Mouse (Mus musculus): ENCODE results near the gene St6gal2.

The St6gal2 gene

DNA sequence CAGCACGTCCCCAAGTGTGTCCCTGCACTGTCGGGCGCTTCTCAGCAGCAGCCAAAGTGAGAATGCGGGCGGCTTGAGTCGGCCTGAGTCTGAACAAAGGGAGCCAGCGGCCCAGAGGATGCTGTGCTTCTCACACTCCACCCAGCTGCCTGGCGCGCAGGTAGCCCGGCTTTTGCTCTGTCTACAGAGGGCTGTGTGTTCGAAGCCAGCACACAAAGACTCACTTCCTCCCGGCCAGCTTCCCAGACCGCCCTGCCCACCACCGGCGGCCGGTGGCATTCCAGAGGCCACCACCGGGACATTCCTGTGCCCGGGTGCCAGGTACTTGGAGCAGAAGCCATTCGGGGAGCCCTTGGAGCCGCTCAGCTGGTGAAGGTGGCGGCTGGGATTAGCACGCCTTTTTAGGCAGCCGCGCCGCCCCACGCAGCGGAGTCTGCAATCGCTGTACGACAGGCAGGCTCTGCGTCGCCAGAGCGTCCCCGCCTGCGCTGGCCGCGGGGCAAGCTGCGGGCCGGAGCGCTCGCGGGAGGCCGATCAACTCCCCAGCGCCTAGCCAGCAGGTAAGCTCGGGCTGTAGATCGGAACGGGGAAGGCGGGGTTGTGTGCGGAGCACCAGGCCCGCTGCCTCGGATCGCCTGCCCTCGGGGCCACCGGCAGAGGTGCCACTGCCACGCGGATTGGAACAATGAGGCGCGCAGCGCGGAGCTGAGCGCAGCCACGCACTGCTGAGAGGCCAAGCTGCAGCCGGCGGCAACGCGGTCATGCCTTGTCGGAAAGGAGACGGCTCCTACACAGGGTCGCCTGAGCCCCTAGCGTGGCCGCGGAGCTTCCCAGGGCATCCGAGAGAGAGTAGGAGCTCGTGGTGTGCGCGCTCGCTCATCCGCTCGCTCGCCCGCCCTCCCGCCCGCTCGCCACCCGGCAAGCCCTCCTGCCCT is at the start of gene St6gal2:
Gene St6gal2, plus strand, starts transcription at position 133 of the 935 bp plus-strand sequence.
- DNase-seq = peak; percentile 1

DNA sequence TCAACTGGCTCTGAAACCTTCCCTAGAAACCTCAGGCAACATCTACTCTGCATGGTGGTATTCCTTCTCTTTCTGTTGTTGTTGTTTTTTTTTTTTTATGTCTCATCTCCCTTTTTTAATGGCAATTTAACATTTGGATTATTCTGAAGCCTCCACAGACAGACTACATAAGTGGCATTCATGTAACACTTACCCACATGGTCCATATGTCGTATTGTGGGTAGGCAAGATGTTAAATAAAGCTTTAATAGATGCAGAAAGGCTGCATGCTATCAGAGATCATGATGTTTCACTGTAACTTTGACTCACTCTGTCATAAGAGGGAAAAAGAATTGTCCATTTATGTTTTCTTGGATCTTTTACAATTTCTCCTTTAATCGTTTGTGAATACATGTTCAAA is 39.1 kb upstream of the St6gal2 start:
- DNase-seq = no peak

DNA sequence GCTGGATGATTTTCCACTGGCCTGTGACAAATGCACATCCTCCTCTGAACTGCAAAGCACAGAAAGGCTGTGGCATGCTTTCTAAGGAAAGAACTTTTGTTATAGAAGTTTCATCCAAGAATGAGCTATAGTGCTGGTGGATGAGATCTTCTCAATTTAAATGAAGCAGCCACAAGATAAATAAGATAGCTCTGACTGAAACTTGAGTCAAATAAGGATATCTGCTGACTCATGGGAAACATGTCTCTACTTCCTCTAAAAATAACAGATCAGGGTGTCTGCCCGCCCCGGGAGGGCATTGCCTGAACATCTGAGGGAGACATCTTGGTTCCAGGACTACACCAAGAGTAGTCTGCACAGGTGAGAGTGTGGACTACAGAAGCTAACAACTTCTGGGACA is 28.7 kb upstream of the St6gal2 start:
- no peak for DNase-seq

DNA sequence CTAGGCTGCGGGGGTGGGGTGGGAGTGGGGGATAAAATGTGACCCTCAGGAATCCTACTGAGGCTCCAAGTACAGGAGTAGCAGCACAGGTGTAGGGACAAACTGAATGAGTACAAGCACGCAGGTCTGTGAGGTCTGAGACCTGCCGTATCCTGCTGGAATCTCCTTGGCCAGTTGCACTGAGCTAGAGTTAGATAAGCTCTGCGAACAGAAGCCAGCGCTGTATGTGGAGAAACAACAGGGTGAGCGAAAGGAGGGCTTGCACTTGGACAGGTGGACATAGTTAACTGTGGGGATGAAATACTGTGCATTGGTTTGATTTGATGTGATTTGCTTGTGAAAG is 974 bp downstream of the St6gal2 start:
- no peak for DNase-seq

DNA sequence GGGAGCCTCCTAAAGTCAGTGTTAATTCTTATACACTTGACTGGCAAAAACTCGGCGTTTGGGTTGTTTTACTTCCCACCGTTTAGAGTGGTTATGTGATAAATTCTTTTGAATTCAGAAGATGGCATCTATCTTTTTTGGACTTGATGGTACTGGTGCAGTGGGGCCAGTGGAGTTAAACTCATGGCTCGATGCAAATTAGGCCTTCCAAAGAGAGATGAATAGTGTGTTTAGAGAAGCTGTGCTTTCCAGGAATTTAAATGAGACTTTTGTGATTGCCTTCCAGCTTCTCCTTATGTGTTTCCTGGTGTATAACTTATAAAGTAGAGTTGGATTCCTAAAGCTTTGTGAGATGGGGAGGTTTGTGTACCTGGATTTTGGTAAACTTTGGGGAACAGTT is 1.5 kb downstream of the St6gal2 start:
- no peak for DNase-seq

DNA sequence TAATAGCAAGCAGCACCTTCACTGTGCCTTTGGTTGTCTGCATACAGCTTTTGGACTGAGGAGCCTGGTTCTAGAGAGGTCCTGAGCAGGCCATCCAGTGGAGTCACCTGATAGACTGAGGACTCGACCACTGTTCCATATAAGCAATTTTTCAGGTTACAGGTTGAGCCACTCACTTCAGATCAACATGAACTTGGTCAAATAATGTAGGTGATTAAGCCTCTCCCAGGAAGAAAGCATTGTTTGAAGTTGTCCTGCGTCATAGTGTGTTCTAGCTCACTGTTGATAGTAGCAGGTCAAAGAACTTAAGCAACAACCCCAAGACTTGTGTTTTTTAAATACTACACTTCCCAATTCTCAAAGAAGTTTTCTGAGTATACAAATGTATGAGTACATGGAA is 5.8 kb downstream of the St6gal2 start:
- DNase-seq = no peak

DNA sequence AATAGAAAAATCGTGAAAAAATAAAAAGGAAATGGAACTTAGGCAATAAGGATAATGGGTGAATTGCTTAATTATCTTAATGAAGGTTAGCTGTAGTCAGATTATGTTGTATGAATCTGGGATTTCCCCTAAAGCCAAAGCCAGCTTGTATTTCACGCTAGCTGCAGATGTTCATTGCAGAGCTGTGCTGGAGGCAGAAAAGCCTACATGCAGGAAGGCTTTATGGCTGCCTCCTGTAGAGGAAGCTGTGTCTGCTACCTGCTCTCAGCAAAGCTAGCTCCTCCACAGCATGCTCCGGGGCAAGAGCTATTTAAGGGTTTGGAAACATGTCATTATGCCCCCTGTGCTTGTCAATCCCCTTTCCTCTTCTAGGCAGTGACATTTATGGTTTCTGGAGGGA is 9.3 kb downstream of the St6gal2 start:
- no peak for DNase-seq

DNA sequence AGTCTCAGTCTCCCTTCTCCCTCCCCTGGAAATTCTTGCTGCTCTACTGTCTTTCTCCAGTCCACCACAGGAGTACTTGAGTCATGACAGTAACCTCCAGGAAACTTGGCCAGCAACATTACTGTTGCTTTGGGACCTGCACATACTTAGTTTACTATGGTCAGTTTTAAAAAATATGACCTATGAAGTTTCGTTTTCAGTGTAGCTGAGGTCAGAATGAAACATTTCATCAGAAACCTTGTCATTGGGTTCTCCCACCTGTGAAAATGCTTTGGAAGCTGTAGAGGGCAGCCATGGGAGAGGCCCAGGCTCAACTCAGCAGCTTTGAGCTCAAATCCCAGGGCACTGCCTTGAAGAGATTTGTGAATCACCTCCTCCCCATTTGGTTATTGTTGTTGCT is 15.0 kb downstream of the St6gal2 start:
- DNase-seq = no peak

DNA sequence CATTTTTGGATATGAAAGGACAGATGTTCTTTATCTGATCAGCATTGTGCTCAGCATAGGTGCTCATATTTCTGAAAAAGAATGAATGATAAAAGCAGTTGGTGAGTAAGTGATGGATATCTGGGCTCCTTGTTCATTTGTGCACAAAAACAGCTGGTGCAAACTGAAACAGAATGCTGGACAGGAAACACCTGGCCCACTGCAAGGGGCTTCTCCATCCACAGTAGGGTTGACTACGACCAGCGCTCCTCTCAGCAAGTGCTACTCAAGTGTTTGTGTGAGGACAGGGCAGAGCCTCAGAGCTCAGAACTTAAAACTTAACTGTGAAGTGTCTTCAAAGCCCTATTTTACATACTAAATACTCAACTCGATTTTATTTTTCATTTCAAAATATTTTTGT is 22.4 kb downstream of the St6gal2 start:
- DNase-seq = no peak

DNA sequence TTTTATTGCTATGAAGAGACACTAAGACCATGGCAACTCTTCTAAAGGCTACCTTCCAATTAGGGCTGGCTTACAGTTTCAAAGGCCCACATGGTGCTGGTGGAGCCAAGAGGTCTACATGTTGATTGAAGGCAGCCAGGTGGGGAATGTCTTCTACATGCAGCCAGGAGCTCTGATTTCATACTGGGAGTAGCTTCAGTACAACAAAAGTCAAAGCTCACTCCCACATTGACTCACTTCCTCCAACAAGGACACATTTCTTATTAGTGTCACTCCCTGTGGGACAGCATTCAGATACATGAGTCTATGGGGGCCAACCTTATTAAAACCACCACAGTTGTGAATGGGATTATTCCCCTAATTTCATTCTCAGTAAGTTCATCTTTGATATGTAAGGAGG is 23.8 kb downstream of the St6gal2 start:
- DNase-seq = no peak

DNA sequence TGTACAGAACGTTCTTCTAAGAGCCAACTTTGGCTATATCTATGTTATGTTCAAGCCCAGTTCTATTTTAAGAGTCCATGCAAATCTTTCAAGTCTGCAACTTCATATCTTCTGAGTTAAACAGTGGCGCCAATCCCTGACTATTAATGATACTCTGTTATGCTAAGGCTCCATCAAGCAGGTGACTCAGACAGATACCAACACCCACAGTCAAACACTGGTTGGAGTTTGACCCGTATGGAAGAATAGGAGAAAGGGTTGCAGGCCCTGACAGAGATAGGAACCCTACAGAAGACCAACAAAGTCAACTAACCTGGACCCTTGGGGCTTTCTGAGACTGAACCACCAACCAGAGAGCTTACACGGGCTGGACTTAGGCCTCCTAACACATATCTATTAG is 30.8 kb downstream of the St6gal2 start:
- no peak for DNase-seq

DNA sequence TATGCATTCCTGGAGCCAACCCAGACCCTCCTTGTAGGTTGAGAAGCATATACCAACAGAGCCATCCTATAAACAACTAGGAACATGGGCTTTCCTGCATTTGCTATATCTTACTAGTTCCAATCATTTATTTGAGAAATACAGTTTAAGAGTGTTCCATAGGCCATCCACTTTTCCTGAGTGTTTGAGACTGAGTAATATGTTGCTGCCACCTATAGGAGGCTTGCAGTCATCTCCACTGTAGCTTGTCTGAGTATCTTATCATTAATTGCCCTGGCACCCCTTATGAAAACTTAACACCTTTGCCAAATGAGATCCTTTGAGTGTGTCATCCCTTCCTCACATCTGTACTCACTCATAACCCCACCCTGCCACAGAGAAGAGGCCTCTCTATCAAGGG is 32.2 kb downstream of the St6gal2 start:
- no peak for DNase-seq

DNA sequence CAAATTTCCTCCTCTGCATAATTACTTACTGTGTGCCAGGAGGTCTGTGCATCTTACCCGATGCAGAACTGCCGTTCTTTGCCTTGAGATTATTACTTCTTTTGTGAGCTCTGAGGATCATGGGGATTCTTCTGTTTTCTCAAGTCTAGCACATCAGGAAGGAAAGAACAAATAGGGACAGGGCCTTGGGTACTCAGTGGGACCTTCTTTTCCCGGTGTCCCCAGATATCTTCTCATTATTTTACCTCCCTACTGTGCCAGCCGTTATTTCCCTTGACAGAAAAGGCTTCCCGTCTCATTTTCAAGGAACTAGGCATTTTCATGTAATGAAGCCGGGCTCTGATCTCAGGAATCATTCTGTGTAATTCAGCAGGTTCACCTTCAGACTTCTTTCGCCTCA is 34.2 kb downstream of the St6gal2 start:
- no peak for DNase-seq

DNA sequence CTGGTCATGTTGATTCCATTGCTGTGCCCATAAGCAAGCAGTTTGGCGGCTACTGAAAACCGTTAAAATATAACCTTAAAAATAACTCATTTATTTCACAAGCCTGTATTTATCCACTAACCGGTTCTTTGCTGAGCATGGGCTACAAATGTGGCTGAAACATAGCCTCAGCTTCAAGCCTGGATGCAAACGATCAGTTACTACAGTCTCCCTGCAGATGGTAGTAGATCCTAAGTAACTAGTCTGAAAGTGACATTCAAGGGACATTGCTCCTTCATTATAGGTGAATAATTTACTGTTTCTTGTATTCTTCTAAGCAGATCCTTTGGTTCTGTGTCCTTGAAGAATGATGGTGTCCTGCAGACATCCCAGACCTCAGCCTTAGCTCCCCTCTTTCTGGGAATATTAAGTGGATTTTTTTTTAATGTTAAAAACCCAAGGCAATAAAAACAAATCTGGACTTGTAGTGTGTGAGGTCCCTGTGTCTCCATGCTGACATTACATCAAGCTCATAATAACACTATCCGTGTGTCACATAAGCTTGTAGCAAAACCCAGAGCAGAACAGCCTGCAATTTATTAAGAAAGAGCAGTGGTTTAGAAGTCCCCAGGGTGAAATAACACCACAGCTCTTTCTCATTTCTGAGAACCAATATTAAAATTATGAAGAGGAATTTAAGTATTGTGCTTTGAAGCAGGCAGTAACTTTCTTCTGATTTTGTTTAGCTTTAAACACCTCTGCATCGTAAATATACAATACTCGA is 39.1 kb downstream of the St6gal2 start:
- DNase-seq = no peak

DNA sequence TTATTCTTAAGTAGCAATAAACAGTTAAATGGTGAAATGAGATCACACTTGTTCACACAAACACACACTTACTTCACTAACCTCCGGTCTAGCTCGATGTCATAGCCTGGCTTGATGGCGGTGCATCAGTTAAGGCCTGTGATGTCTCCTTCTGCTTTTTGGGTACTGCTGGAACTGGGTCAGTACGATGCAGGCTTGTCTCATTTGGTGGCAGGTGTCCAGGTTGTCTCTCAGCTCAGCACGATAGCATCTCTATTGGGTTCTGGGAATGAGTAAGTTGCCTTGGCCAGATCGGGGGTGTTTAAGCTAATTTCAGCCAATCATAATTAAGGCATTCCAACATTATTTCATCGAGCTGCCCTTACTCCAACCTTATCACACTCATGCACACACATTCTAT is 86.7 kb downstream of the St6gal2 start:
- DNase-seq = no peak

DNA sequence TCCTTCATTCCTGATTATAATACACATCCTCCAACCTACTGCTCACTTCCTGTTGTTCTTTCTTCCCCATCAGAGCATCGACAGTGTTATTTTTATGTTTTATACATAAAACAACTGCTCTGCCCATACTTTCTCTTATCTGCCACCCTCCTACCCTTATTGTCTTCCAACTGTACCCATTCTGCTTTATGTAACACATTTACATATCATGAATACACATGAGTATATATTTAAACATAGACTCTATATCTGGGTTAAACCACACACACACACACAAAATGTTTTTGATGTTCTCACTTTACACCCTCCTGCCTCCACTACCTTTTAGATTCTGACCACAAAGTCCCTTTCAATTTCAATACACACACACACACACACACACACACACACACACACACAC is 103.3 kb downstream of the St6gal2 start:
- DNase-seq = no peak

DNA sequence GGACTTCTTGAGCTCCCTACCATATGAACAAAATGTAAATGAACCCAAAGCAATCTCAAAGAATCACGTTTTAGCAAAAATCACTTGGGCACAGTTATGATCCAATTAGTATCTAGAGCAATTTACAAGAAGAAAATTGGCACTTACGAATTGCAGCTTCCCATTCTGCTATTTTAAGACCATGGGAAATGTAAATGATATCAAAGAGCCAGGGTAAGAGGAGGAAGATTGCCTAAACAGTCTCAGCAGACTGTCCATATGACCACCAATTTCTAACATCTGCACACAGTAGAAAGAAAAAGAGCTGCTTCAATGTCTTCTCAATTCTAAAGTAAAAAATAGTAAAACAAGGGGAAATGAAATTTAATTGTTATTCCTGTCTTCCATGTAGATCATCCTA is 116.6 kb downstream of the St6gal2 start:
- no peak for DNase-seq
